Mouse (Mus musculus) intestine, embryonic 15.5 days (tissue): ENCODE data around the gene Atpif1. TPM values are rescaled to one million over a fixed set of nuclear protein-coding genes. Genes with fewer than 3 reads are reported as not detected.

Experiments
- ATAC-seq: fragments of 200-750 bp; cut with Nextera tagmentation; 2 replicates; pipeline ENCODE4 v1.8.0; 2017; ENCODE audit warnings: moderate TSS enrichment, moderate library complexity
- H3K27ac ChIP-seq: fragments of 300-500 bp; sonication (generic); 2 replicates; pipeline ENCODE4 v1.5.1; 2015; ENCODE audit warnings: mild to moderate bottlenecking, inconsistent platforms
- H3K27me3 ChIP-seq: fragments of 300-500 bp; sonication (generic); replicated peaks from 2 replicates; pipeline ENCODE4 v1.6.1; 2015; ENCODE audit warnings: inconsistent platforms
- H3K36me3 ChIP-seq: fragments of 300-500 bp; sonication (generic); 2 replicates; pipeline ENCODE4 v1.6.1; 2015; ENCODE audit warnings: inconsistent platforms
- H3K4me1 ChIP-seq: fragments of 300-500 bp; sonication (generic); replicated peaks from 2 replicates; pipeline ENCODE4 v1.6.1; 2015; ENCODE audit warnings: inconsistent platforms
- H3K4me2 ChIP-seq: fragments of 300-500 bp; sonication (generic); replicated peaks from 2 replicates; pipeline ENCODE4 v1.6.1; 2015; ENCODE audit warnings: mild to moderate bottlenecking, inconsistent platforms
- H3K4me3 ChIP-seq: fragments of 300-500 bp; sonication (generic); replicated peaks from 2 replicates; pipeline ENCODE4 v1.5.1; 2015; ENCODE audit warnings: inconsistent platforms
- H3K9ac ChIP-seq: fragments of 300-500 bp; sonication (generic); 2 replicates; pipeline ENCODE4 v1.6.1; 2015; ENCODE audit warnings: inconsistent platforms
- H3K9me3 ChIP-seq: fragments of 300-500 bp; sonication (generic); 2 replicates; pipeline ENCODE4 v1.6.1; 2016; ENCODE audit warnings: inconsistent platforms
- WGBS: fragments of 180-500 bp; shearing (Covaris S2); methylation state at CpG from one replicate; pipeline ENCODE4 v1.1.7; 2015; 5-methylcytosine and 5-hydroxymethylcytosine counted together
- polyA plus RNA-seq: library from polyadenylated mRNA; unstranded; fragments of >200 nt; fragmentation: Nextera tagmentation; extraction: Ambion mirVana; gene quantifications from 2 replicates; pipeline ENCODE4 v1.2.1, GENCODE M21; 2015

The Atpif1 gene
- polyA plus RNA-seq, 1 experiment from 2014 or later: 1,316 TPM

DNA sequence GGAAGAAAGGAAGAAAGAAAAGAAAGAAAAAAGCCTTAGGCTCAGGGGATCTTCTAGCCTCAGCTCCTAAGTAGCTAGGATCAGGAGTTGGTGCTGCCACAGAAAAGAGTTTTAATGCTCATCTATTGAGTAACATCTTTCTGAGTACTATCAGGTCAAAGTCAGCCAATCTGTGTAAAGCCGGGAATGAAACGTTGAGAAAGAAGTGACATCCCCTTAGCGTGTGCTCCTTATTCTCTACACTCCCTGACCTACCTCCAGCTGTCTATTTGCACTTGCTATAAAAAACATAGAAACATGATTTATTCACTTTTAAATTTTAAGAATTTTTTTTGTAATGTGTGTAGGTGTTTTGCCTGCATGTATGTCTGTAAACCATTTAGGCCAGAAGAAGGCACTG is 14.3 kb downstream of the Atpif1 start:
- Histone ChIP-seq H3K4me2 (no peak overlapping the region), H3K36me3 (no peaks in the 10 kb centered on the region), H3K4me1 (peaks cover 8% of the 10 kb centered on the region; the same call in 1 of the 2 replicates), H3K4me3 (no peak overlapping the region), H3K9ac (no peak overlapping the region), H3K27me3 (no peaks in the 10 kb centered on the region), H3K27ac (no peak overlapping the region), H3K9me3 (no peaks in the 10 kb centered on the region)
- 82% methylated on average over 3 of the region's 3 CpGs for WGBS
- ATAC-seq: no peak

DNA sequence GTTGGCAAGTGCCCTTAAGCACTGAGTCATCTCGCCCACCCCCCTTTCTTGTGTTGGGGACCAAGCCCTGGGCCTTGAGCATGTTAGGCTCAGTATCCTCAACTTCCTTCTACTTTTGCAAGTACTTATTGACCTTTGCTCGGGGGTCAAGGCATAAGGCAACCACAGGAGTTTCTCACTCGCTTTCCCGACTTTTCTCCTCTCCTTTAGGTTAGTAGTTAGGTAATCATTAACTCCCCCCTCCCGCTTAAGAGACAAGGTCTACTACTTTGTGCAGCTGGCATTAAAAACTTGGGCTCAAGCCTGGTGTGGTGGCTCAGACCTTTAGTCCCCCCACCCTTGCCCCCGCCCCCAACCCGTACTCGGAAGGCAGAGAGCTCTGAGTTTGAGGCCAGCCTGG is 15.4 kb downstream of the Atpif1 start:
- WGBS: 53% methylated on average over 8 of the region's 8 CpGs
- Histone ChIP-seq H3K27ac (peak overlapping the region; percentile 73), H3K9me3 (no peaks in the 10 kb centered on the region), H3K4me3 (no peak overlapping the region), H3K4me1 (peaks cover 13% of the 10 kb centered on the region), H3K27me3 (no peaks in the 10 kb centered on the region), H3K36me3 (no peaks in the 10 kb centered on the region), H3K4me2 (no peak overlapping the region), H3K9ac (no peak overlapping the region)
- peak; percentile 77 for ATAC-seq

GRCm38 (mm10) chr4:132515369-132516155 is 17.9 kb downstream of the Atpif1 start:
- WGBS: 19% methylated on average over 22 of the region's 22 CpGs
- Histone ChIP-seq H3K27me3 (no peaks in the 10 kb centered on the region), H3K9ac (peak overlapping the region; percentile 45), H3K4me1 (peaks cover 13% of the 10 kb centered on the region), H3K4me3 (peak overlapping the region; percentile 46), H3K9me3 (no peaks in the 10 kb centered on the region), H3K27ac (peak overlapping the region; percentile 81), H3K36me3 (no peaks in the 10 kb centered on the region), H3K4me2 (peak overlapping the region; percentile 86)
- ATAC-seq: peak; percentile 92

GRCm38 (mm10) chr4:132514555-132515135 is 18.8 kb downstream of the Atpif1 start:
- H3K4me1 ChIP-seq: peaks cover 13% of the 10 kb centered on the region
- no peaks in the 10 kb centered on the region for H3K27me3 ChIP-seq
- H3K4me2 ChIP-seq: peak overlapping the region; percentile 86
- 0 out of 2 replicates have a peak, but pooled peaks have one; percentile 1 for ATAC-seq
- 1% methylated on average over 21 of the region's 21 CpGs for WGBS
- H3K9me3 ChIP-seq: no peaks in the 10 kb centered on the region
- H3K27ac ChIP-seq: peak overlapping the region; percentile 72
- no peaks in the 10 kb centered on the region for H3K36me3 ChIP-seq
- H3K9ac ChIP-seq: peak overlapping the region; percentile 45
- peak overlapping the region; percentile 46 for H3K4me3 ChIP-seq

- Histone ChIP-seq H3K4me1 (peaks cover 19% of the 10 kb centered on the region), H3K4me3 (no peak overlapping the region), H3K36me3 (no peaks in the 10 kb centered on the region), H3K9me3 (no peaks in the 10 kb centered on the region), H3K4me2 (no peak overlapping the region), H3K27me3 (no peaks in the 10 kb centered on the region), H3K27ac (no peak overlapping the region), H3K9ac (no peak overlapping the region)
- no peak for ATAC-seq
- 37% methylated on average over 14 of the region's 14 CpGs for WGBS
Observed at GRCm38 (mm10) chr4:132513395-132514273, 19.8 kb downstream of the Atpif1 start.

- Histone ChIP-seq H3K36me3 (no peaks in the 10 kb centered on the region), H3K9me3 (no peaks in the 10 kb centered on the region), H3K9ac (no peak overlapping the region), H3K27me3 (no peaks in the 10 kb centered on the region), H3K27ac (no peak overlapping the region), H3K4me2 (no peak overlapping the region), H3K4me1 (peaks cover 19% of the 10 kb centered on the region), H3K4me3 (no peak overlapping the region)
- ATAC-seq: no peak
- 80% methylated on average over 3 of the region's 3 CpGs for WGBS
Observed at GRCm38 (mm10) chr4:132512080-132512479, 21.4 kb downstream of the Atpif1 start.

DNA sequence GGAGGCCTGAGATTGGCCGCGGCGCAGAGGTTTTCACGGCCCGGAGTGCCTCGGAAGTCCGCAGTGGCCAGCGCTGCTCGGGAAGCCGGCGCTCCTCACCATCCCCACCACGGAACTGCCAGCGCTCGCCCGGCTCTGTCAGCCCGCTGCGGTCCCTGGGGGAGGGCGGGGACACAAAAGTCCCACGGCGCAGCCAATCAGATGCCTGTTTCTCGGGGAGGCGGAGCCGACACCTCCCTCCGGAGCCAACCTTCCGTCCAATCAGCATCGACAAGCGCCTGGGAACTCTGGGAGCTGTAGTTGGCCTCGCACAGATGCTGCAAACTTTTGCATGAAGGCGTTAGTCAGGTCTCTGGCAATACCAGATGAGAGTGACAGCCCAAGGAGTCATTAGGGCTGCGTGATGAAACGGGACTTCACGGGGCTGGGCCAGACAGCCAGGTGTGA is 23.1 kb downstream of the Atpif1 start, which contains the start of gene Sesn2:
Gene Sesn2 (minus strand): TSS at position 150 of the 447 bp plus-strand sequence.
- Histone ChIP-seq H3K4me1 (peaks cover 21% of the 10 kb centered on the region), H3K4me3 (peak within 1 kb of the TSS; percentile 84), H3K36me3 (no peaks in the 10 kb centered on the region), H3K27ac (peak within 1 kb of the TSS; percentile 87), H3K27me3 (no peaks in the 10 kb centered on the region), H3K4me2 (peak within 1 kb of the TSS; percentile 90), H3K9ac (peak within 1 kb of the TSS; percentile 82), H3K9me3 (no peaks in the 10 kb centered on the region)
- peak; percentile 94 for ATAC-seq
- under 1% methylated on average over 32 of the region's 32 CpGs for WGBS

- Histone ChIP-seq H3K4me1 (peaks cover 21% of the 10 kb centered on the region), H3K36me3 (no peaks in the 10 kb centered on the region), H3K27ac (peak overlapping the region; percentile 87), H3K27me3 (no peaks in the 10 kb centered on the region), H3K9ac (peak overlapping the region; percentile 82), H3K4me2 (peak overlapping the region; percentile 90), H3K4me3 (peak overlapping the region; percentile 84), H3K9me3 (no peaks in the 10 kb centered on the region)
- peak; percentile 68 for ATAC-seq
- WGBS: 1% methylated on average over 52 of the region's 52 CpGs
Observed at GRCm38 (mm10) chr4:132509621-132510296, 23.7 kb downstream of the Atpif1 start.

GRCm38 (mm10) chr4:132507210-132507609 is 26.2 kb downstream of the Atpif1 start:
- 0 out of 2 replicates have a peak overlapping the region, but pooled peaks have one; percentile 6 for H3K4me2 ChIP-seq
- H3K4me1 ChIP-seq: peaks cover 14% of the 10 kb centered on the region
- no peaks in the 10 kb centered on the region for H3K27me3 ChIP-seq
- H3K27ac ChIP-seq: no peak overlapping the region
- H3K9ac ChIP-seq: no peak overlapping the region
- no peaks in the 10 kb centered on the region for H3K36me3 ChIP-seq
- ATAC-seq: no peak
- no peaks in the 10 kb centered on the region for H3K9me3 ChIP-seq
- WGBS: 57% methylated on average over 2 of the region's 2 CpGs
- no peak overlapping the region for H3K4me3 ChIP-seq

- no peak for ATAC-seq
- Histone ChIP-seq H3K4me1 (peaks cover 14% of the 10 kb centered on the region), H3K27me3 (no peaks in the 10 kb centered on the region), H3K4me2 (no peak overlapping the region), H3K27ac (no peak overlapping the region), H3K9me3 (no peaks in the 10 kb centered on the region), H3K9ac (no peak overlapping the region), H3K4me3 (no peak overlapping the region), H3K36me3 (no peaks in the 10 kb centered on the region)
- 77% methylated on average over 6 of the region's 6 CpGs for WGBS
Observed at GRCm38 (mm10) chr4:132506250-132506649, 27.2 kb downstream of the Atpif1 start.

DNA sequence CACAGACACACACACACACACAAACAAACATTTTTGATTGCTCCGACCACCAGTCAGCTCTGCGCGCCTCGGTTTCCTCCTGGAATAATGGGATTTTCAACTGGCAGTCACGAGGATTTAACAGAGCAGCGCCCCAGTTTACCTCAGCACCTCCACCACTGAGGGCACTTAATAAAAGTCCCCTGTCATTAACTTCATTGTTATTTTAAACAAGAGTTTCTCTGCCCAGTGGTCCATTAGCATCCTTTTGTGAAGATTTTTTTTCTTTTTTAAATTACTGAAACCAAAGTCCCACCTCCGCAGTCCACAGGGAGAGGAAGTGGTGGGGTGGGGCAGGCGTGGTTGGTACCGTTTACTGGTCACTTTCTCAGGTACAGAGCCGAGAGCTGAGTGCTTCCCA is 27.7 kb downstream of the Atpif1 start:
- no peak overlapping the region for H3K4me3 ChIP-seq
- H3K9ac ChIP-seq: no peak overlapping the region
- H3K9me3 ChIP-seq: no peaks in the 10 kb centered on the region
- no peaks in the 10 kb centered on the region for H3K36me3 ChIP-seq
- no peak overlapping the region for H3K4me2 ChIP-seq
- no peaks in the 10 kb centered on the region for H3K27me3 ChIP-seq
- 55% methylated on average over 10 of the region's 10 CpGs for WGBS
- no peak for ATAC-seq
- peaks cover 14% of the 10 kb centered on the region for H3K4me1 ChIP-seq
- no peak overlapping the region for H3K27ac ChIP-seq
